Mouse (Mus musculus): Measurements from ENCODE around the gene Arsg.

- TF ChIP-seq CTCF (IDR thresholded peaks at IDR 0.05; ENCODE audit: low read depth) (no peak), EP300 (optimal IDR thresholded peaks at IDR 0.05) (no peak)
Observed at GRCm38 (mm10) chr11:109470170-109470569, 3.0 kb upstream of the Arsg start.
